Mouse (Mus musculus) lung, embryonic 16.5 days (tissue): ENCODE measurements around the gene Spdl1. TPM values are rescaled to one million over a fixed set of nuclear protein-coding genes. Genes with fewer than 3 reads are reported as not detected.

Experiments used
- ATAC-seq: fragments of 200-750 bp; cut with Nextera tagmentation; 2 replicates; pipeline ENCODE4 v1.8.0; 2017; ENCODE audit warnings: low read depth, mild to moderate bottlenecking, moderate library complexity
- H3K27ac ChIP-seq: fragments of 300-500 bp; sonication (generic); 2 replicates; pipeline ENCODE4 v1.5.1; 2014; ENCODE audit warnings: mild to moderate bottlenecking, control low read depth, low read length
- H3K27me3 ChIP-seq: fragments of 300-500 bp; sonication (generic); 2 replicates; pipeline ENCODE4 v1.6.1; 2014; ENCODE audit warnings: low read depth, low read length, mixed read lengths; ENCODE audit not compliant: control insufficient read depth, insufficient read depth
- H3K36me3 ChIP-seq: fragments of 300-500 bp; sonication (generic); 2 replicates; pipeline ENCODE4 v1.6.1; 2014; ENCODE audit warnings: low read length; ENCODE audit not compliant: control insufficient read depth, insufficient read depth
- H3K4me1 ChIP-seq: fragments of 300-500 bp; sonication (generic); replicated peaks from 2 replicates; pipeline ENCODE4 v1.6.1; 2014; ENCODE audit warnings: low read length, mixed read lengths; ENCODE audit not compliant: control insufficient read depth, insufficient read depth
- H3K4me2 ChIP-seq: fragments of 300-500 bp; sonication (generic); 2 replicates; pipeline ENCODE4 v1.6.1; 2014; ENCODE audit warnings: low read depth, low read length, control low read depth
- H3K4me3 ChIP-seq: fragments of 300-500 bp; sonication (generic); 2 replicates; pipeline ENCODE4 v1.5.1; 2014; ENCODE audit warnings: mild to moderate bottlenecking, low read length, control low read depth
- H3K9ac ChIP-seq: fragments of 300-500 bp; sonication (generic); 2 replicates; pipeline ENCODE4 v1.6.1; 2014; ENCODE audit warnings: low read length, control low read depth
- H3K9me3 ChIP-seq: fragments of 300-500 bp; sonication (generic); 2 replicates; pipeline ENCODE4 v1.6.1; 2016; ENCODE audit warnings: low read length; ENCODE audit not compliant: control insufficient read depth
- WGBS: fragments of 180-500 bp; shearing (Covaris S2); extraction: QIAGEN DNeasy Blood & Tissue Kit; methylation state at CpG from one replicate; pipeline ENCODE4 v1.1.7; 2014; 5-methylcytosine and 5-hydroxymethylcytosine counted together
- polyA plus RNA-seq: library from polyadenylated mRNA; unstranded; fragments of >200 nt; fragmentation: Nextera tagmentation; extraction: Ambion mirVana; gene quantifications from 2 replicates; pipeline ENCODE4 v1.2.1, GENCODE M21; 2015

Spdl1 gene
- polyA plus RNA-seq, result 21.2 and 22.4 TPM in 2 replicates

DNA sequence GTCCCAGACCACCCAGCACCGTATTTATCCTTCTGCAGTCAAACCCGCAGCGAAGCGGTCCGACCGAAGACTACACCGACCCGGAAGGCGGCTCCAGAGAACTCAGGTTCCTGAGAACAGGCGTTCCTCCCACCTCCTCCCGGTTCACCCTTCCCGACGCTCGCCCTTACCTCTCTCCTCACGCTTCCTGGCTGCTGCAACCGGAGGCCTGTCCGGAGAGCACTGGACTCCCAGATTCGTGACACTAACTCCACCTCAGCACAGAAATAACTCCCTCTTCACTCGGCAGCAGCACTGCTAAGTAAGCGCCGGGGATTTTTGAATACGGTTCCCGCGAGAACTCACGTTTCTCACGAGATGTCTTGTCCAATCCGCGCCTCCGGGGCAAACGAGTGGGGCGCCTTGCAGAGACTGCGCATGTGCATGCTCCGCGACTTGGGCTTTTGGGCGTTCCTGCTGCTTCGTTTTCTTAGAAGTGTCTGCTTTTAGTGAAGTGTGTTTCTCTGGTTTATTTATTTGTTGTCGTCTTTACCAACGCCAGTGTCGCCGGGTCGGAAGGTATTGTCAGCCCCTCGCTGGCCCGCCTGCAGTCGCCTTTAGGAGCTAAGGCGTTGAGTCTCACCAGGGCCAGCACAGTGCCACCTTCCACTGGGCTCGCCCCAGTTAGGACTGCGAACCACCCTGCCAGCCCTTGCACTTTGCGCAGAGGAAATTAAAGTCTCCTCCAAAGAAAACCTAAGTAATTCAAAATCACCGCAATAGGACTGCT is at the start of gene Spdl1:
Spdl1 (minus strand) TSS at position 324 of the 769 bp plus-strand sequence.
- Histone ChIP-seq H3K9ac (peak within 1 kb of the TSS; percentile 88), H3K9me3 (no peaks in the 10 kb centered on the region), H3K27me3 (no peaks in the 10 kb centered on the region), H3K4me3 (peak within 1 kb of the TSS; percentile 89), H3K4me2 (peak within 1 kb of the TSS; percentile 97), H3K27ac (peak within 1 kb of the TSS; percentile 80), H3K4me1 (peaks cover 11% of the 10 kb centered on the region), H3K36me3 (peaks cover 12% of the 10 kb centered on the region)
- ATAC-seq, result peak; percentile 97
- WGBS, result under 1% methylated on average over 49 of the region's 49 CpGs

DNA sequence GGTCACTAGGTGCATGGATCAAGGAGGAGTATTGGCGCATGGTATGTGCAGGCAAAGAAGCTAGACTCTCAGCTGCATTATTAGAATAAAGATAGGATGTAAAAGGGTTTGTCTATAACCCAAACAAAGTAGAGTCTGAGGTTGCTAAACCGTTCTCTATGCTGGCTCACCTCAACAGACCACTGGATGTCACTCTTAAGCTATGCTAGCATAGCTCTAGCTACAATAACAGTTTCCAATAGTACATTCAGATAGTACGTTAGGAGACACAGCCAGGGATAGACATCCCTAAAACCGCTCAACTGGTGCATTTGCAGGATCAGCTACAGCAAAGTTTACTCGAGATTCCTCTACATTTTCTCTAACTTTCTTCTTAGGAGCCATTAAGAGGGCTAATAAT is 48.1 kb upstream of the Spdl1 start:
- Histone ChIP-seq H3K4me2 (no peak overlapping the region), H3K36me3 (no peaks in the 10 kb centered on the region), H3K4me3 (no peak overlapping the region), H3K9me3 (no peaks in the 10 kb centered on the region), H3K9ac (no peak overlapping the region), H3K27ac (no peak overlapping the region), H3K4me1 (no peaks in the 10 kb centered on the region), H3K27me3 (no peaks in the 10 kb centered on the region)
- peak; percentile 86 for ATAC-seq
- WGBS, result 28% methylated on average over 5 of the region's 5 CpGs

DNA sequence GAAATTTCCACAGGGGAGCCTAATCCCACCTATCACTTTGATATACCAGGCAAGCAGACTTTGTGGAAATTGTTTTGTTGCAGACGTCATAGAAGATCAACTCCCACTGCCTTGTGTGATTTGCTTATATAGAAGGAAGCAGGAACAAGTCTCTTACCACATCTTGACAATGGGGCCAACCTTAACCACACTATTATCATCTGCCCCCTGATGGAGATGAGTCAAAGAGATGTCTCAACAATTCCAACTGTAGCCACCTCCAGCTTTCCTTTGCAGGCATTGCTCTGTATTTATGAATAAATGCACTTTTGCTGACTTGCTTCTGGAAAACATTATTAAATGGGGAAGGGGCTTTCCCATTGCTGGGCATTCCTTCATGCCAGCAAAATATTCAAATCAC is 46.2 kb upstream of the Spdl1 start:
- Histone ChIP-seq H3K27ac (no peak overlapping the region), H3K4me1 (no peaks in the 10 kb centered on the region), H3K27me3 (no peaks in the 10 kb centered on the region), H3K4me3 (no peak overlapping the region), H3K4me2 (no peak overlapping the region), H3K36me3 (no peaks in the 10 kb centered on the region), H3K9me3 (no peaks in the 10 kb centered on the region), H3K9ac (no peak overlapping the region)
- 73% methylated on average over 1 of the region's 1 CpGs for WGBS
- ATAC-seq, result no peak

DNA sequence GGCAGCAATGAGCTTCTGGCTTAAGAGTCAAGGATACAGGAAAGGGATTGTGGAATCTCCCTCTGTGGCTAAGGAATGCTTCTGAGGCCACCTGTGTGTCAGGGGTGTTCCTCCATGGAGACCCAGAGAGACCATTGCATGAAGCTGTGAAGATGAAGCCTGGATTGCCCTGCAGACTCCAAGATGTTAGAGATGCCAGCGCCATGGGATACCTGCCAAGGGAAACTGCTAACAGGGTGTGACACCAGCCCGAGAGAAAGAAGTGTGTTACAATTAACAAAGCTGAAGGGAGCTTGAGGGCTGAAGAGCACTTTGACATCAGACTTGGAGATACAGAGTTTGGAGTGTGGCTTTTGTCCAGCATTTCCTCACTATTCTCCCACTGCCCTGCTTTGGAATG is 40.4 kb upstream of the Spdl1 start:
- ATAC-seq, result no peak
- Histone ChIP-seq H3K9ac (no peak overlapping the region), H3K27me3 (no peaks in the 10 kb centered on the region), H3K4me1 (no peaks in the 10 kb centered on the region), H3K4me3 (no peak overlapping the region), H3K9me3 (no peaks in the 10 kb centered on the region), H3K36me3 (no peaks in the 10 kb centered on the region), H3K27ac (no peak overlapping the region), H3K4me2 (no peak overlapping the region)
- WGBS, result 65% methylated on average over 2 of the region's 2 CpGs

DNA sequence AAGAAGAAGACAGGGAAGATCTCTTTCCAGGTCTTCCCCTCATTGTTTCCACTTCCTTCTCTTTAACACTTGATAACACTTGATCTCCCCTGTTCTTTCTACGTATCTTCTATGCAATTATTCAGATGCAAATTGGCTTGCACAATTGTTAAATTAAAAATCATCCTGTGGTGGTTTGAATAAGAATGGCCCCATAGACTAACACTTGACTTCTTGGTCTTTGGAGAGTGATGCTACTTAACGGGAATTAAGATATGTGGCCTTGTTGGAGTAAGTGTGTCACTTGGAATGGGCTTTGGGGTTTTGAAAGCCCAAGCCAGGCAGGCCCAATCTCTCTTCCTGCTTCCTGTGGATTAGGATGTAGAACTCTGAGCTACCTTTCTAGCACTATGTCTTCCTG is 39.0 kb upstream of the Spdl1 start:
- no peaks in the 10 kb centered on the region for H3K27me3 ChIP-seq
- H3K9me3 ChIP-seq, result no peaks in the 10 kb centered on the region
- no peaks in the 10 kb centered on the region for H3K4me1 ChIP-seq
- no peak overlapping the region for H3K9ac ChIP-seq
- ATAC-seq, result no peak
- H3K4me3 ChIP-seq, result no peak overlapping the region
- WGBS, result 82% methylated on average over 2 of the region's 2 CpGs
- H3K27ac ChIP-seq, result no peak overlapping the region
- H3K36me3 ChIP-seq, result no peaks in the 10 kb centered on the region
- no peak overlapping the region for H3K4me2 ChIP-seq

DNA sequence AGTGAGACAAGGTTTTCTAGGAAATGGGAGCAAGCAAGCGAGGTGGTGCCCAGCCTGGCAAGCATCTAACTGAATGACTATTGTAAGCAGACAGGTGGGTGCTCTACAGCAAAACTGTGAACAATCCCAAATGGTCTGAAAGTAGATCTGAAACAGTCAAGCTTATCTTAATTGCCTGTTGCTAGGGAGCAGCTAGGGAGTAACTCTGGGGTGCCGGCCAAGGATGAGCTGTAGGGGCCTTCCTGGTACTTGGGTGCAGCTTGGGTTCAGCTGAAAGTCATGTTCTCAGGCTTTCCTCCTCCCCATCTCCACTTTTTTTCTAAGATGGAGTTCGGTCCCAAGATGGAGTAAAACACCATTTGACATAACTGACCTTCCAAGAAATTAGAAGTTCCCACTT is 38.5 kb upstream of the Spdl1 start:
- Histone ChIP-seq H3K27ac (no peak overlapping the region), H3K27me3 (no peaks in the 10 kb centered on the region), H3K36me3 (no peaks in the 10 kb centered on the region), H3K9me3 (no peaks in the 10 kb centered on the region), H3K4me2 (no peak overlapping the region), H3K4me1 (no peaks in the 10 kb centered on the region), H3K9ac (no peak overlapping the region), H3K4me3 (no peak overlapping the region)
- no peak for ATAC-seq
- WGBS, result 67% methylated on average over 3 of the region's 3 CpGs

DNA sequence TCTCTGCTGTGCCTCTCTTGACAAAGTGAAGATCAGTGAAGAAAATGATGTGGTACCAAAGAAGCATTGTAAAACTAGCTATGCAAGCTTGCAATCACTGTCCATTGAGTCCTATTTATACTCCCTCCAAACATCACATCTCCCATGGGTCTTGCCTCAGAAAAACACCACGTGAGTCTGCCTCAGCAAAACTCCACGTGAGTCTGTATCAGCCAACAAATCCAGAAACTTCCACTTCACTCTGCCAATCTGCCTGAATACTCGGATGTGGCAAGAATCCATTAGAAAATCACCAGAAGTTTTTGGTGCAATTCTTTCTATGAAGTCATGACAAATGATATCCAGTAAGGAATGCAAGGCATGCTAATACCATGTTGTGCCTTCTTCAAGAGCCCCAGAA is 38.0 kb upstream of the Spdl1 start:
- no peak for ATAC-seq
- WGBS, result 58% methylated on average over 3 of the region's 3 CpGs
- Histone ChIP-seq H3K4me1 (no peaks in the 10 kb centered on the region), H3K36me3 (no peaks in the 10 kb centered on the region), H3K27ac (no peak overlapping the region), H3K4me2 (no peak overlapping the region), H3K9me3 (no peaks in the 10 kb centered on the region), H3K4me3 (no peak overlapping the region), H3K9ac (no peak overlapping the region), H3K27me3 (no peaks in the 10 kb centered on the region)

DNA sequence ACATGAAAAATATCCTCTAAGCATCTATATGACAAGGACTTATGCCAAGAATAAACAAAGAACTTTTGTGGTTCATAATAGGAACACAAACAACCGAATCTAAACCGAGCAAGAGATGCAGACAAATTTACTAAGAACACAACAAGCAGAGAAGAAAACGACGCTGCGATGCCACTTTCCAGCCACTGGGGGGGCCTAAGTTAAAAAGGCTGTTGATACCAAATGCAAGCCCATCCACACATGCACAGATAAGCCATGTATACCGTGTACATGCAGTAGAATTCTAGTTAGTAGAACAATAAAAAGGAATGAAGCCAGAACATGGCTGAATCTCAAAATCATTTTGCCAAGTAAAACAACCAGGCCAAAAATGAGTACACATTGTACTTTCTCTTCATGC is 35.2 kb upstream of the Spdl1 start:
- no peaks in the 10 kb centered on the region for H3K9me3 ChIP-seq
- no peak overlapping the region for H3K9ac ChIP-seq
- H3K27ac ChIP-seq, result no peak overlapping the region
- ATAC-seq, result no peak
- no peaks in the 10 kb centered on the region for H3K36me3 ChIP-seq
- 18% methylated on average over 6 of the region's 6 CpGs for WGBS
- no peaks in the 10 kb centered on the region for H3K4me1 ChIP-seq
- H3K27me3 ChIP-seq, result no peaks in the 10 kb centered on the region
- H3K4me2 ChIP-seq, result no peak overlapping the region
- H3K4me3 ChIP-seq, result no peak overlapping the region

DNA sequence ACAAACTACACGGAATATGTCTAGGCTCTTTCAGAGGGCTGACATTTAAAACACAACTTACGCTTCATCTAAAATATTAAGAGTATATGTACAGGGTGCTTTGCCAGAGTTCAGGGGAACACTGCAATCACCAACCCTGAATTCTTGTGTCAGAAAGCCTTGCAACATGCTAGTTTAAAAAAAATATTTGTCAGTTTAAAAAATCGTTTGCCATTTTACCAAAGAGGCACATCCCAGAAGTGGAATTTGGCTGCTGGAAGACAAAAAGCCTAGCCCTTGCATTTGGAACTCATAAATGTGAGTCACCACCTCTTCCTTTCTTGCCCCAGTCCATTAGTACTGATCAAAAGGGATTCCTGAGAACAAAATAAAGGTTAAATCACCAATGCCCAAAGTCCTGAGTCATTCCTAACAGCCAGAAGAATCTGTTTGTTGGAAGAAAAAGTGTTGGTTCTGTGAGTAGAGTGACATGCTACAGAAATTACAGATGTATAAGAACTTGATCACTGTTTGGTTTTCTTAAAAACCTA is 32.4 kb upstream of the Spdl1 start:
- ATAC-seq, result no peak

More for the DNA sequence above, 32.4 kb upstream of the Spdl1 start:
- Histone ChIP-seq H3K9ac (no peak overlapping the region), H3K9me3 (no peaks in the 10 kb centered on the region), H3K4me1 (no peaks in the 10 kb centered on the region), H3K4me3 (no peak overlapping the region), H3K27me3 (no peaks in the 10 kb centered on the region), H3K36me3 (no peaks in the 10 kb centered on the region), H3K27ac (no peak overlapping the region), H3K4me2 (no peak overlapping the region)
- 50% methylated on average over 3 of the region's 3 CpGs for WGBS
